Mouse (Mus musculus): Measurements from ENCODE around the gene 4930442H23Rik.

GRCm38 (mm10) chr10:81165118-81165517 lies 18.5 kb downstream of the 4930442H23Rik start:
- TF ChIP-seq CTCF (IDR thresholded peaks at IDR 0.05; ENCODE audit: control insufficient read depth, insufficient read depth, insufficient read length) (no peak), MAX (IDR thresholded peaks at IDR 0.05) (no peak), MYOD1 (IDR thresholded peaks at IDR 0.05; ENCODE audit: control insufficient read depth, insufficient read length, low read depth) (no peak)
